Mouse (Mus musculus): ENCODE results near the gene Scfd2. TPM values are rescaled to one million over a fixed set of nuclear protein-coding genes. Genes with fewer than 3 reads are reported as not detected.

Scfd2 gene
- 10 to 100 TPM; 23.6 to 27.6 TPM for total RNA-seq (2021)
- long read RNA-seq, experiment 1, transcript Scfd2-201 (9 exons, 3,672 nt): major isoform, 7 of 13 reads
- long read RNA-seq, experiment 1, partial matches to known transcripts: 0 of 13 reads
- long read RNA-seq, experiment 1, other reads (novel, unspliced or antisense): 1 of 13 reads
- long read RNA-seq, experiment 2, transcript Scfd2-201 (9 exons, 3,672 nt): major isoform, 14 of 17 reads
- long read RNA-seq, experiment 2, partial matches to known transcripts: 0 of 17 reads
- long read RNA-seq, experiment 2, other reads (novel, unspliced or antisense): 2 of 17 reads

GRCm38 (mm10) chr5:74531630-74532280 is at the start of gene Scfd2:
Gene Scfd2, minus strand, starts transcription at chr5:74531759.
- H3K27ac ChIP-seq: peak within 1 kb of the TSS; percentile 73
- H3K4me3 ChIP-seq: peak within 1 kb of the TSS; percentile 82
- no peak for TF ChIP-seq CTCF (conservative IDR thresholded peaks at IDR 0.05)
- DNase-seq (ENCODE audit: low spot score in 2 of 2): peak; percentile 97 to 99

GRCm38 (mm10) chr5:74571767-74572166 is 40.2 kb upstream of the Scfd2 start:
- no peak for TF ChIP-seq CTCF (conservative IDR thresholded peaks at IDR 0.05)
- Histone ChIP-seq H3K4me3 (no peak overlapping the region), H3K27ac (no peak overlapping the region)
- DNase-seq (ENCODE audit: low spot score in 2 of 2): no peak

- TF ChIP-seq CTCF (conservative IDR thresholded peaks at IDR 0.05): no peak
- no peak for DNase-seq (ENCODE audit: low spot score in 2 of 2)
- Histone ChIP-seq H3K4me3 (no peak overlapping the region), H3K27ac (no peak overlapping the region)
Observed at GRCm38 (mm10) chr5:74561151-74561550, 29.6 kb upstream of the Scfd2 start.

- no peak for DNase-seq (ENCODE audit: low spot score in 2 of 2)
- Histone ChIP-seq H3K27ac (no peak overlapping the region), H3K4me3 (no peak overlapping the region)
- no peak for TF ChIP-seq CTCF (conservative IDR thresholded peaks at IDR 0.05)
Observed at GRCm38 (mm10) chr5:74549566-74549965, 18.0 kb upstream of the Scfd2 start.

GRCm38 (mm10) chr5:74545606-74546005 is 14.0 kb upstream of the Scfd2 start:
- no peak for TF ChIP-seq CTCF (conservative IDR thresholded peaks at IDR 0.05)
- H3K4me3 ChIP-seq: no peak overlapping the region
- DNase-seq (ENCODE audit: low spot score in 2 of 2): no peak
- no peak overlapping the region for H3K27ac ChIP-seq

- peak overlapping the region; percentile 88 for H3K4me3 ChIP-seq
- DNase-seq (ENCODE audit: low spot score in 2 of 2): no peak
- H3K27ac ChIP-seq: peak overlapping the region; percentile 93
- TF ChIP-seq CTCF (conservative IDR thresholded peaks at IDR 0.05): no peak
Observed at GRCm38 (mm10) chr5:74536180-74536947, 4.8 kb upstream of the Scfd2 start.

- Histone ChIP-seq H3K27ac (peak within 1 kb of the TSS; percentile 93), H3K4me3 (peak within 1 kb of the TSS; percentile 88)
- peak; percentile 23 for TF ChIP-seq CTCF (conservative IDR thresholded peaks at IDR 0.05)
- peak; percentile 87 to 88 for DNase-seq (ENCODE audit: low spot score in 2 of 2)
Observed at GRCm38 (mm10) chr5:74535240-74536021, 3.9 kb upstream of the Scfd2 start, which contains the start of gene Fip1l1. Gene Fip1l1, plus strand, starts transcription at chr5:74535449.

- DNase-seq (ENCODE audit: low spot score in 2 of 2): no peak
- no peak for TF ChIP-seq CTCF (conservative IDR thresholded peaks at IDR 0.05)
- H3K27ac ChIP-seq: no peak overlapping the region
Observed at GRCm38 (mm10) chr5:74530785-74531184, 774 bp downstream of the Scfd2 start.

GRCm38 (mm10) chr5:74527025-74527424 is 4.5 kb downstream of the Scfd2 start:
- no peak for DNase-seq (ENCODE audit: low spot score in 2 of 2)
- H3K4me3 ChIP-seq: no peak overlapping the region
- no peak for TF ChIP-seq CTCF (conservative IDR thresholded peaks at IDR 0.05)
- H3K27ac ChIP-seq: no peak overlapping the region

More at GRCm38 (mm10) chr5:74530785-74531184, 774 bp downstream of the Scfd2 start:
- H3K4me3 ChIP-seq: peak overlapping the region; percentile 82

- TF ChIP-seq CTCF (conservative IDR thresholded peaks at IDR 0.05): no peak
- DNase-seq (ENCODE audit: low spot score in 2 of 2): peak; percentile 42 to 77
- H3K4me3 ChIP-seq: no peak overlapping the region
- H3K27ac ChIP-seq: peak overlapping the region; percentile 55; the same call in 1 of the 2 replicates
Observed at GRCm38 (mm10) chr5:74511686-74512085, 19.9 kb downstream of the Scfd2 start.

GRCm38 (mm10) chr5:74492705-74493104 is 38.9 kb downstream of the Scfd2 start:
- Histone ChIP-seq H3K4me3 (no peak overlapping the region), H3K27ac (no peak overlapping the region)
- no peak for TF ChIP-seq CTCF (conservative IDR thresholded peaks at IDR 0.05)
- DNase-seq (ENCODE audit: low spot score in 2 of 2): no peak

GRCm38 (mm10) chr5:74484646-74485045 is 46.9 kb downstream of the Scfd2 start:
- Histone ChIP-seq H3K27ac (no peak overlapping the region), H3K4me3 (no peak overlapping the region)
- TF ChIP-seq CTCF (conservative IDR thresholded peaks at IDR 0.05): no peak
- no peak for DNase-seq (ENCODE audit: low spot score in 2 of 2)

Measured in layer of hippocampus, adult 2 months (tissue).